Mouse (Mus musculus) ovary, postnatal 10 days (tissue): ENCODE data around the gene Atg7.

Source experiments
- DNase-seq: peaks from one replicate; pipeline ENCODE4 v3.0.0; 2022; ENCODE audit warnings: low spot score

Atg7 gene

DNA sequence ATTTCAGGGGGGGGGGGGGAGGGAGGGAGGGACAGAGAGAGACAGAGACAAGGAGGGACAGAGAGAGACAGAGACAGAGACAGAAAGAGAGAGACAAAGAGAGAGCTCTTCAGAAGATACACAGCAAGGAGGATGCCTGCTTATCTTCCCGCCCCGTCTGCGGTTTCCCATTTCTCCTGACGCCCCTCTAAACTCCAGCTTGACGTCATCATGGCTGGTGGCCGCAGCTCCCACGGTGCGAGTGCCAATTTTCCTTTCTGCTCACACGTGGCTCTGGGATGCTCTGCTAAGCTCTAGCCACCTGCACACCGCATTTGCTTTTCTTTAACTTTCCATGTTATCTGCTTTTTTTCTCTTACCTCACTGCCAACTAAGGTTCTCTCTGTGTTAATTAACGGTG, 175.1 kb downstream of the Atg7 start:
- no peak for DNase-seq

DNA sequence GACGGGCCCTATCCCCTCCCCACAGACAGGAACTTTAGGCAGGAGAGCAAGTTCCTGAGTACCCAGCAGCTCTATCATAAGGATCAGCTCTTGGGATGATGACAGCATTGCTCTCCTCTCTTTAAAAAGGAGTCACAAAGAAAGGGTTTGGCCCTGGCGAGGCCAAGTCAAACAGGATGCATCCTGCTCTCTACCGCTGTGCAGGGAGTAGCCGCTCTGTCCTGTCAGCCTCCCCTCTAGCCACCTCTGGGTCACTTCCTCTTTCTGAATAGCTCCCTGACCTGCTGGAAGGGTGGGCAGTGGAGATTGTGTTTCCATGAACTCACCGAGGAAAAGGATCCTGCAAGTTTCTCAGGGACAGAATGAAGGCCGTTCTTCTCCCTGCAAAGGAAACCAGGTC, 175.6 kb downstream of the Atg7 start:
- DNase-seq = no peak

DNA sequence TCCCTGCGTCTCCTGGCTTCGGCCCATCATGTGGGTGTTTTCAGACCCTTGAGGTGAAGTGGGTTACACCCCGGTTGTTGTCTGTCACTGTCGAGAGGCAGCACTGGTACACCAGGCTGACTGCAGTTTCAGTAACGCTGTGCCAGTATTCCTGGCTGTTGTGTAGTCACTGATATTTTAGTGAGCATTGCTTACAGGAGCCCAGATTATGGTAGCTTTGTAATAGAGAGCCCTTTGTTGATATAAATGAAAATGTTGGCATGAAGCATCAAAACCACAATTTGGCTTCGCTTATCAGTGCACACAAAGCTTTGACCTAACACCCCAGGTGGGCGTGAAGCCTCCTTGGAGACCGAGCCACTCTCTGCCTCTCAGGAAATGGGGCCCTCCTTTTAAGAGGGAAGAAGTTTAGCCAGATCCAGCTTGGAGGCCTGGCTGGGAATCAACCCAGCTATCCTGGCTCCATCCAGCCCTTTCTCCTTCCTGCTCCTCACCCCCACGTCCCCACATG, 177.1 kb downstream of the Atg7 start:
- DNase-seq = peak; percentile 27

DNA sequence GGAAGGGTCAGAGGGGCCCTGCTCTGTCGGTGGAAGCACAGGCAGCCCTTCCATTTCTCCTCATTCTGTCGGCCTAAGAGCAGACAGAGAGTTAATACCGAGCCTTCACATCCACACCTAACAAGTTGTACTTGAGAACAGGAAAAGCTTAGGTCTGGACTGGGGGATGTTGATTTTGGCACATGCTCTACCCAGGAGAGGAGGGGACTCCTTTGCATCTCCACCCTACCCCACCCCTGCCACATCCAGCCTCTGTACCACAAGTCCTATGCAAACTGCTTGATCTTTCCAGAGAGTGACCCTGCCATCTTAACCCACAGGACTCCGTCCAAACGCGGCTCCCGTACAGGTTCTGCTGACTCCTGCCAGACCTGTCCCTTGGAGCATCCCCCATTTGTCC, 178.7 kb downstream of the Atg7 start:
- no peak for DNase-seq

DNA sequence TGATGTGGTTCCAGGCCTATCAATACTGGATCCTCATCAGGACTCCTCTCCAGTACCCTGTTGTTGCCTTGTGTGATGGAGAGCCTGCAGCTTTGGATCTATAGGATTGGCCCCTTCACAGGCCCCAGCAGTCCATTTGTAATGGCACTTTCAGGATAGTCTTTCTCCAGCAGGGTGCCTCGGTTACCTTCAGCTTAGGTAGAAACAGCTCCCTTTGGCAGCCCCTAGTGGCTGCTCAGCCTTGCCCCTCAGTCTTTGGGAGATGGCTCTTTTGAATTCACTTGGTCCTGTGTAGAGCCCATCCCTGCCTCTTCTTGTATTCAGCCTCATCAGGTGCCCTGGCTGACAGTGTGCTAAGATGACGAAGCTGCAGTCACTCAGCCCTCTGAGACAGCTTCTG, 184.0 kb downstream of the Atg7 start:
- DNase-seq = no peak

DNA sequence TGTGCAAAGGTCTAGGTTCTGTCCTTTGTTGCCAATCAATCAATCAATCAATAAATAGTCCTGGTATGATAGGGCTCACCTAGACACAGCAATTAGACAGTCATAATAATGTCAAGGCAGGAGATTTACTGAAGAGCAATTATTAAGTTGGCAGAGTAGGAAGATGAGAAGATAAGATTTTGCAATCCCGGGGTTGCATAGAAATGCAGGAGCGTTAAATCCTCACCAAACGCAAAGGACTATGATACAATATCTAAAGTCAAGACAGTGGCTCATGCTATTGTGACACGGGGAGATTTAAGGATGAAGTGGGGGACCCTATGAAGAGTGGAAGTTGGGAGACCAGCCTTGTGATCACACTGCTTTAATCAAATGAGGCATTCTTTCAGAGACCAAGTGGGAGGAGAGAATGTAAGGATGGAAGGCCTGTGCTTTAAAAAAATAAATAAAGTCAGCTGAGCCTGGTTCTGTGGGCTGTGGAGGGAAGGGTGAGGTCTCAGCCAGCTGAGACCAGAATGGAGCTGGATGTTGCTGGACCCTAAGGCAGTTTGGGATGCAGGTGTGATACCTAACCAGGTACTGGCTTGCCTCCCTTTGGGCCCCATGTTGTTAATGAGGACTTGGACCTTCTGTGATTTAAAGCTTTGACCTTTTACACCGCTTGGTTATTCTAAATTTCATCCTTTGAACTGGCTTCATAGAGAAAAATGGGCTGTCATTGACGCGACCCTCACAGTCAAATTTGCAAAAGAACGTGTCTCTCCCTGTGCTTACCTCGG, 187.0 kb downstream of the Atg7 start:
- no peak for DNase-seq

DNA sequence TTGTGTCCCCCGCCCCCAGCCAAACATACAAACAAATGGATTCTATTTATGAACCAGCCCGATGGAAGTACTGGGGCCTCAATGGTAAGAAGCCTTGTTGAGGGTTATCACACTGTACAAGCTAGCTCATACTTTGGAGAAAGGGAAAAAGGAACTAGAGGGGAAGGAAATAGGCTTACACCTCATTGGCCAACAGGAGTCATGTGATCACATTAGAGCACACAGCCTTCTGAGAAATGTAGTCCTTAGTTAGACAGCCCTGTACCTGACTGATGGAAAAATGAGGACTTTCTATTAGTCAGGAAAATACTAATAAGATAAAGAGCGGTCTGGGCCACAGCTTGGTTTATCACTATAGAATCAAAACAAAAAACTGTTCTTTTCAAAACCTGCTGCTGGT, 188.9 kb downstream of the Atg7 start:
- DNase-seq = no peak

DNA sequence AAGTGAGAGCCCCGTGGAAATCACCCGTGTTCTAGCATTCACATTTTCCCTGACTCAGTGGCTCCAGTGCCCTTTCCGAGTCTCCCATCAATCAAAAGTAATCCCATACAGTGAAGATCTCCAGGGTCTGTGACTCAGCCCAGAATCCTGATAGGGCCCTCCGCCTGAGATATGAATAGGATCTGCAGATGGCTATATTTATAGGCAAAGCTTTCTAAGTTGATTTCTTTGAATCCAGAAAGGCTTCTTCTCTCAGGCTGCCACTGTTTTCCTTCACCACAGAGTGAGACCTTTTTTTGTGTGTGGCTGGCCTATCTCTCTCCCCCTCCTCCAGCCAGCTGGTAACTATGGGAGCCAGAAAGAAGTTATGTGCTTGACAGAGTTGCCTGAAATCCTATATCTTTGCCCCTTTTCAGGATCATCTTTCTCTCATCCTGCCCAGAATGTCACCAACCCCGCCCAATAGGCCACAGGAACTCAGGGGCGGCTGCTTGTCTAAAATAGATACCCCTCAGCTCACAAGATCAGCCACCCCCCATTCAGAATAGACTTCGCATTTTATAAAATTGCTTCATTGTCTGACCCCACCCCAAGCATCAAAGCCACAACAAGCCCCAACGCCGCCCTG, 190.3 kb downstream of the Atg7 start:
- no peak for DNase-seq

DNA sequence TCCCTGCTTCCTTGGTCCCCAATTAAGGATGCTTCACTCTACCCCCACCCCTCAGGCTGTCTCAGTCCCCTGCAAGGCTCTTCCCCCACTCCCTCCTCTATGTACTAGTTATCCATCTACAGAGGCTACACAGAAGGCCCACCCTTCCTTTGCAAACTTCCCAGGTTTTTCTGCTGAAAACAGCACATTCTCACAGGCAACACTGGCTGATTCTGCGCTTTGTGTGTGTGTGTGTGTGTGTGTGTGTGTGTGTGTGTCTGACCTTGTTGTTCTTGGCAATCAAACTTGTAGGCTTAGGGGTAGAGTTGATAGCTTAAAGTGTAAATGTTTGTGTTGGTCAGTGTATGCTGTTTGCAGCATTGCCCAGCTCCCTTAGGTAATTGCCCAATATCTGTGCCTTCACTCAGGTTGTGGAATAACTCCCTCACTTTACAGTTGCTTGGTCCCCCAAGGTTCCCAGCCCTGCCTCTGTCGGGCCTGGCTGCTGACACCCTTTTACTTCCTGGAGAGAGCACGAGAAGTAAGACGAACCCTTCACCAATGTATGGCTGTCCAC, 191.0 kb downstream of the Atg7 start:
- DNase-seq = no peak

DNA sequence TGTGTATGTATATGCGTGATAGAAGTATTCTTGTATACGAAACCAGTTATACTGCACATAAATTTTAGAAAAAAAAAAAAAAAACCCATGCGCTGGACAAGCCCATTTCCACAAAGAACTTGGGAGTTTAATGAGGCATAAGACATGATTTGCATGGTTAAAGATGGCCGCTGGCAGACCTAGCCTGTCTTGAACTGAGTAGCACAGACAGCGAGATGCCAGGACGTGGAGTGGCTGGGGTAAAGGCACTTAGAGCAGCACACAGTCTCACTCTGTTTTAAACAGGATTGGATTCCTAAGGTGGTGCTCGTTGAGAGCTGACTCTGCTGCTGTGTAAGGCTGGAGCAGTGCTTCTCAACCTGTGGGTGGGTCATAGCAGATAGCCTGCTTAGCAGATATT, 192.4 kb downstream of the Atg7 start:
- no peak for DNase-seq

DNA sequence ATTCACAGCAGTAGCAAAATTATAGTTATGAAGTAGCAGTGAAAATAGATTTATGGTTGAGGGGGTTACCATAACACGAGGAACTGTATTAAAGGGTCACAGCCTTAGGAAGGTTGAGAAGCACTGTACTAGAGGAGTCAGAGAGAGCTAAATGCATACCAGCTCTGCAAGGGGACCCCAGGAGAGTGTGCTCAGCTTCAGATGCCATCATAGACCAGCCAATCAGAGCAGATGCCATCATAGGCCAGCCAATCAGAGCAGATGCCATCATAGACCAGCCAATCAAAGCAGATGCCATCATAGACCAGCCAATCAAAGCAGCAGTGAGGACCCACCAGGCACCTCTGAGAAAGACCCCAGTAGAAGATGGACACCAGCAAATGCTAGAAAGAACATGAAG, 192.9 kb downstream of the Atg7 start:
- DNase-seq = no peak

DNA sequence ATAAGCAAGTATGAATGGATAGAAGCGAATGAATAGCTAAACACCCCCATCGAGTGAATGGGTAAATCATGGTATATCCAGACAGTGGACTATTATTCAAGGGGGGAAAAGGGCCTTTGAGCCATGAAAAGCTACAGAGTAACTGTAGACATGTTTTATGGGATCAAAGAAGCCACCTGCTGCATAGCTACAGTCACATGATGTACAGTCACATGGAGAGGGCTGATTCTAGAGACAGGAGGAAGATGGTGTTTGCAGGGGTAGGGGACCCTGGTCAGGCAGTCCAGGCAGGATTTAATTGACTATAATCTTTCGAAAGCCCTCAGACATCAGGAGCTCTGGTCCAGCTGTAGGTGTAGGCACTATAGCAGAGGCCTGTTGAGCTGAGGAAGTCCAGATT, 193.5 kb downstream of the Atg7 start:
- no peak for DNase-seq

DNA sequence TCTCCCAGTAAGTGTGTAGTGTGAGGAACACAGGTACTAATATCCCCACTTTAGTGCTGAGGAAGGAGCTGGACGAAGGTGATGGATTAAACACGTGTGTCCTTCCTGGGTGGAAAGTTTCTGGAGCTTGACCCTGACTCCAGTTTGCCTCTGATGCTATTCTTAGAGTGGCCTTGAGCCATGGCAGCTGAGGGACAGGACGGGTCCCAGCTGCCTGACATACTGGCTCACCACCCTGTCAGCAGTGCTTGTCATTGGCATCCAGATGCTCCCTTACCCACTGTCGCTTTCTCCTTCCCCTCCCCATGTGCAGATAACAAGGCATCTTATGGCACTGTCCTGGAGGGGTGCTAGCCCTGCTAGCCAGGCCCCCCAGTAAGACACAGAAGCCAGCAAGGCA, 196.0 kb downstream of the Atg7 start:
- DNase-seq = no peak

DNA sequence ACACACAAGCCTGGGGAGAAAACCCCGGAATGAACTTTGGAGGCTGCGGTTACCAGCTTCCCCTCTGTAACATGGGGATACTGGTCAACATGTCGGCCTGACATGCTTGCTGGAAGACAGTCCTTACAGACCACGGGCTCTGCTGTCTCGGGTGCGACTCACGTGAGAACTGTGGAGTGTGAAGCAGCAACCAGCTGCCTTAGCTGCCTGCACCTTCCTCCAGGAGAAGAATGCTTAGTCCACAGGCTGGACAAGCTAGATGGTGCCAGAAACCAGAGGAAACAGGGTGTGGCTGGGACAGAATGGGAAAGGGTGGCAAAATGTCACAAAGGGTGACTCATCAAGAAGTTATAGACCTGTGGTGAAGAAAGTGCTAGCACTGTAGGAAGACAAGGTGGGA, 197.1 kb downstream of the Atg7 start:
- DNase-seq = no peak

DNA sequence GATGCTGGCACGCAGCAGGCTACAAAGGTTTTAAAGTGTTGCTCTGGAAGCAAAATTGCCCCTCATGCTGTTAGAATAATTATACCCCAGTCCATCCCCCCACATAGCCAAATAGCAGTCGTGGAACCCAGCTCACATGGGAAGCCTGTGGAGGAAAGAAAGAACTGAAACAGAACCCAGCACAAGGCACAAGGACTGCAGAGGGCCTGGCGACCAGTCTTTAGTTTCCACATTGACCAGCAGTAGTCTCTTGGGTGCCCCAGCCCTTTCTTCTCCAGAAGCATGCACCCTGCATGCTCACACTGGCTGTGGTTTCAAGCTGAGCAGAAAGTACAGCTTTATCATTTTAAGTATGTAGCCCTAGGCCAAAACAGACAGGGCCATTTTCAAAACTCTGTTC, 199.2 kb downstream of the Atg7 start:
- no peak for DNase-seq

DNA sequence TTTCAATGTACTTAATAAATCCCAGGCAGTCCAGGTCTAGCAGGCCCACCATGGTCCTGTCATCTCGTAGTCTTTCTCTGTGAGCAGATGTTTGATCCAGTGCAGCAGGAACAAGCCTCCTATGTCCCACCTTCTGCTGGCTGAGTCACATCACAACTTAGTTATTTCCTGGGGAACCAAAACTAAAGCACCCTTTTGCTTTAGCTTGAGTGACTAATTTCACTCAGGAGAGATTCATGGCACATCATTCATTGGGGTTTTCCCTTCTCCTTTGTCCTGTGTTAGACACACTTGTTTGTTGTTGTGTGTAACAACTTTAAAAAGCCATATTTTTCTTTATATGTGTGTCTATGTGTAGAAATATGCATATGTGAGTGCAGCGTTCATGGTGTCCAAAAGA, 200.0 kb downstream of the Atg7 start:
- DNase-seq = no peak

DNA sequence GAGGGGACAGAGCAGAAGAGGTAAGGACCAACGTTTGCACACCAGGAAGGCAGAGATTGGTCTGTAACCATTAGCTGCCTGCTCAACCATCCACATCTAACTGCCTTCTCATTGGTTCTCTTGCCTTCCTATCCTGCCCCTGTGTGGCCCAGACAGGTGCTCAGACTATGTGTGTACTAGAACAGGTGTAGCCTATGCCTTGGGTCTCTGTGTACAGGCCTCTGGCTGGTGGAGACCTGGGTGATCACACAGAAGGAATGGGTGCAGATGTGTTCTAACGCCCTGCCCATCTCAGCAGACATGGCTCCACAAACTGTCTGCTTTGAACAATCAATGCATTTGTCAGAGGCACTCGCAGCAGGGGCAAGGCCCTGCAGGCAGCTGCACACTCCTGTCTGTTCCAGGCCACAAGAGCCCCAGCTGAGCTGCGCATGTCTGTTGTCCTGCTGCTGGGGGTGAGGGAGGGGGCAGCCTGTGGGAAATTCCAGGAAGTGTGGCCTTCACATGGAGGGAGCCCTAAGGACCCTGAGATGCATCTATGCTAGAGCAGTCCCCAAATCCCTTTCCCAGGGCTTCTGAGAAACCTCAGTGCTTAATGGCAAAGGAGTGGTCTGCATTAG, 203.4 kb downstream of the Atg7 start:
- DNase-seq = no peak

DNA sequence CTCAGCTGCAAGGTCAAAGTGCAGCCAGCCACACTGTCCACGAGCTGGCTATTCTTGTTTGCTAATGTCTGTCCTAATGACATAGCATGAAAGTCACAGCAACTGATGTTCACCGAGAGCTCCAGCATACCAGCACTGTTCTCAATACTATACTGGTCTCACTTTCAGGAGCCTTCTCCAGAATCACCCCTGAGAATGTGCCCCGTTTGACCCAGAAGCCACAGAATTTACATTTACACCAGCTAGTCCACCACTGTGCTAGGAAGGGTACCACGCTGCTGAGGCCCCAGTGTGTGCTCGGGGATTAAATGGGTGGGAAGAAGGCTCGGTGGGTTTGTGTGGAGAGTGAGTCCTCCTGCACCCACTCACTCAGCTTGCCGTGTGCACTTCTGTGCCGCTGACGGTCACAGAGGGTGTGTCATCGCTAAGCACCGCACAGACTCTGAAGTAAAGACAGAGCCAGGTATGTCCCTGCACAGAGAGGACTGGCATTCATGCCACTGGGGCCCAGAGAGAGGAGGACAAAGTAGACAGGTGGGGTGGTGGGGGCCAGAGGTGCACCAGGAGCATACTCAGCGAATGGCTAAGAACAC, 204.8 kb downstream of the Atg7 start:
- DNase-seq = no peak

DNA sequence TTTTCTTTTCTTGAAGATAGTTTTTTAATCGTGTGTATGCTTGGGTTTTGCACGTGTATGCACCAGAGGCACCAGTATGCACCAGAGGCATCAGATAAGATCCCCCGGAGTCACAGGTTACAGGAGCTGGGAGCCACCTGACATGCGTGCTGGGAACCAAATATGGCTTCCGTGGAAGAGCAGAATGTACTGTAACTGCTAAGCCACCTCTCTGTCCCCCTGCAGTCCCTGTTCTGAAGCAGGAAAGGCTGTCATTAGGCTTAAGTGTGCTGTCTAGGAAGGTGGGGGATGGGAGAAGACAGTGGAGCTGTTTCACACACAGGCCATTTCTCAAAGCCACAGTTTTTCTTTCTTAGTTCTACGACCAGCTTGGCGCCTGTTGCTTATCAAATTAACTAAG, 205.9 kb downstream of the Atg7 start:
- DNase-seq = no peak

DNA sequence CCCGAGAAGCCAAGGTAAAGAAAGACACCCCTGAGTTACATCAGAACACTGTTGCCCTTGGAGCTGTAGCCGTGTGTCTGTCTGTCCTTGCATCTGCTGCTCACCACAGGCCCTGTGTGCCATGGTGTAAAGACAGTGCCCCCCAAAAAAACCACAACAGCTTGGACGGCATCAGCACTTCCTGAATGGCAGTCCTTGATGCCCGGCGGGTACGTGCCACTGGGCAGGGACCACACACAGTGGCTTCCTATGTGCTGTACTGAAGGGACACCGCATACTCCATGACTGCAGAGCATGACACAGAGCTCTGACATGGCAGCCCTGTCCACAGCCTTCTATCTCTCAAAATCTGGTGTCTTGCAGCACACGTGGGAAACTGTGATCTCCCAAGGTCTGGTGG, 206.9 kb downstream of the Atg7 start:
- no peak for DNase-seq

DNA sequence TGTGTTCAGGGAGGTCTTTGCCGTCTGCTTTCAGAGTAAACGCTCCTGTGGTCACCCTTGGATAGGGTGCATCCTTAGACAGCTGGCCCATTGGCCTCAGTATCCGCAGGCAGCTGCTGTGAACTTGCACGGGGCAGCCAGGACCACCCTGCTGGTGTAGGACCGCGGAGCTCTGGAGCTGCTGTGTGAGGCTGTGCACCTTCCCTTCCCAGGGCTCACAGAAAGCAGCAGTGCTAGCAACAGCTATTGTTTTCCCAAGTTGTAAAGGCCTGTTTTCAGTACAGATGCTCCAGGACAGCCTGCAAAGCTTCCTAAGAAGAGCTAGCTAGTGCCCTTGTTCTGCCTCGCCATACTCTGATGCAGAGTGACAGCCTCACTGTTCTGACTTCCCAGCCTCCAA, 208.8 kb downstream of the Atg7 start:
- no peak for DNase-seq

DNA sequence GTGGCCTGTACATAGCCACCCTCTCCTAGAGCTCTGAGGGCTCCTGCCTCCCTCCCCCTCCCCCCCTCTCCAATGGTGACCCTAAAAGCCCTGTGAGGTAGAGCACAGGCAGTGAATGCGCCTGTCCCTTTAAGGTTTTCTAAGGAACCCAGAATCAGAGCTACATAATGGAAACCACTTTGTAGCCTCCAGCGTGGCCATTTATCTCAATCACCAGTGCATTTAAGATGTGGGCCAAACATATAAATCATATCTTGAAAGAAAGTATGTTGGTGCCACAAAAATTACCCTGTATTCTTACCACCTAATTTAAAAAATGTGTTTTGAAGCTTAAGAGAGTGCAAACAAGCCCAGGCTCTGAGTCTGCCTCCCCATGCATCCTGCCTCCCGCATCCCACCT, 209.8 kb downstream of the Atg7 start:
- no peak for DNase-seq

DNA sequence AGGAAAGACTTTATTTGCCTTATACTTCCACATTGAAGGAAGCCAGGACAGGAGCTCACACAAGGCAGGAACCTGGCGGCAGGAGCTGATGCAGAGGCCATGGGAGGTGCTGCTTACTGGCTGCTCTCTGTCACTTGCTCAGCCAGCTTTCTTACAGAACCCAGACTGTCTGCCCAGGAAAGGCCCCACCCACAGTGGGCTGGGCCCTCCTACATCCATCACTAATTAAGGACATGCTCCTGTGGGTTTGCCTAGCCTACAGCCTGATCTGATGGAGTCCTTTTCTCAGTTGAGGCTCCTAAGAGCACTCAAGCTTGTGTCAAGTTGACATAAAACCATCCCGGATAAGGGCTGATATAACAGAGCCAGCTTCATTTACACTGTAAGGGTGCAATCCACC, 211.5 kb downstream of the Atg7 start:
- DNase-seq = no peak
